7 mouse cellular contexts compared by ENCODE assay signal in genomic region chr4:141559898-141560263, GRCm38 (mm10). TPM values are rescaled to one million over a fixed set of nuclear protein-coding genes. Genes with fewer than 3 reads are reported as not detected.
A peak's percentile ranks its signal among the peaks of the same experiment; 100 is the strongest.
DNase-seq lines count a peak whose midpoint lies in the region; ATAC-seq and TF ChIP-seq lines count a peak whose summit lies in the region.

No protein-coding gene starts in this region.

- peak overlapping the region; percentile 41 for H3K9ac ChIP-seq in intestine, postnatal 0 days (ENCODE audit: low read depth, low read length)
- peak overlapping the region; percentile 63 for H3K9ac ChIP-seq in limb, embryonic 13.5 days
- H3K9ac ChIP-seq in midbrain, embryonic 13.5 days (replicated peaks), result peak overlapping the region; percentile 66

- H3K4me3 ChIP-seq in intestine, postnatal 0 days (ENCODE audit: low read depth, low read length), result peak overlapping the region; percentile 30
- peak overlapping the region; percentile 49 for H3K4me3 ChIP-seq in limb, embryonic 13.5 days
- peak overlapping the region; percentile 43 for H3K4me3 ChIP-seq in midbrain, embryonic 13.5 days (replicated peaks)

- H3K27me3 ChIP-seq in intestine, postnatal 0 days (replicated peaks; ENCODE audit: control insufficient read depth, insufficient read depth, low read length), result no peaks in the 10 kb centered on the region
- no peaks in the 10 kb centered on the region for H3K27me3 ChIP-seq in limb, embryonic 13.5 days
- 0 out of 2 replicates have a peak, but pooled peaks cover 3% of the 10 kb centered on the region for H3K27me3 ChIP-seq in midbrain, embryonic 13.5 days

- DNase-seq in adrenal gland, adult 2 months, result peak; percentile 88
- DNase-seq in embryo, embryonic 11 days, result peak; percentile 89
- peak; percentile 66 to 84 for DNase-seq in spleen, adult 18-20 months

- peak; percentile 98 for TF ChIP-seq CTCF in intestine, postnatal 0 days (IDR thresholded peaks at IDR 0.05; ENCODE audit: low read depth)

- H3K27ac ChIP-seq in intestine, postnatal 0 days (ENCODE audit: low read depth, low read length), result peak overlapping the region; percentile 98
- H3K27ac ChIP-seq in limb, embryonic 13.5 days, result peak overlapping the region; percentile 86
- peak overlapping the region; percentile 90 for H3K27ac ChIP-seq in midbrain, embryonic 13.5 days

- no peaks in the 10 kb centered on the region for H3K36me3 ChIP-seq in intestine, postnatal 0 days (ENCODE audit: control insufficient read depth, insufficient read depth)
- no peaks in the 10 kb centered on the region for H3K36me3 ChIP-seq in limb, embryonic 13.5 days
- no peaks in the 10 kb centered on the region for H3K36me3 ChIP-seq in midbrain, embryonic 13.5 days

- WGBS in intestine, postnatal 0 days, result 1% methylated on average over 9 of the region's 9 CpGs
- WGBS in limb, embryonic 13.5 days, result under 1% methylated on average over 9 of the region's 9 CpGs
- 1% methylated on average over 9 of the region's 9 CpGs for WGBS in midbrain, embryonic 13.5 days

- no peaks in the 10 kb centered on the region for H3K9me3 ChIP-seq in intestine, postnatal 0 days (ENCODE audit: control insufficient read depth)
- H3K9me3 ChIP-seq in limb, embryonic 13.5 days, result no peaks in the 10 kb centered on the region
- H3K9me3 ChIP-seq in midbrain, embryonic 13.5 days, result no peaks in the 10 kb centered on the region

- H3K4me2 ChIP-seq in intestine, postnatal 0 days (replicated peaks; ENCODE audit: low read depth), result peak overlapping the region; percentile 80
- H3K4me2 ChIP-seq in limb, embryonic 13.5 days (replicated peaks), result peak overlapping the region; percentile 89
- H3K4me2 ChIP-seq in midbrain, embryonic 13.5 days (replicated peaks), result peak overlapping the region; percentile 77

- no peaks in the 10 kb centered on the region for H3K4me1 ChIP-seq in intestine, postnatal 0 days (replicated peaks; ENCODE audit: control insufficient read depth, insufficient read depth, low read length)
- peaks cover 14% of the 10 kb centered on the region for H3K4me1 ChIP-seq in limb, embryonic 13.5 days
- peaks cover 19% of the 10 kb centered on the region for H3K4me1 ChIP-seq in midbrain, embryonic 13.5 days (replicated peaks)

- peak; percentile 62 for ATAC-seq in granulocyte monocyte progenitor cell, adult 5-6 weeks (replicated peaks; ENCODE audit: poor library complexity, severe bottlenecking)
- peak; percentile 43 for ATAC-seq in intestine, postnatal 0 days
- peak; percentile 57; the same call in 1 of the 2 replicates for ATAC-seq in limb, embryonic 13.5 days (ENCODE audit: low FRiP score, low read depth)
- ATAC-seq in midbrain, embryonic 13.5 days, result peak; percentile 57; the same call in 1 of the 2 replicates

RNA-seq across cellular contexts. Expression of gene Spen, which starts 21.5 kb away (rescaled TPM):
- 10 to 100 TPM; 37.8 to 55.3 TPM for total RNA-seq in adrenal gland, adult 2 months (2021)
- 63.9 and 76.4 TPM in 2 replicates for polyA plus RNA-seq in adrenal gland, adult 2 months (2012; rRNA removed)
- 37.8 TPM in 2 replicates for total RNA-seq in granulocyte monocyte progenitor cell, adult 5-6 weeks (2014; fragmentation: Nextera tagmentation)
- total RNA-seq in granulocyte monocyte progenitor cell, adult 5-6 weeks (2017), result 21.4 and 25.5 TPM in 2 replicates
- 3.2 and 4.0 TPM in 2 replicates for polyA plus RNA-seq in intestine, postnatal 0 days (2015; fragmentation: Nextera tagmentation; extraction: Ambion mirVana)
- polyA plus RNA-seq in limb, embryonic 13.5 days (2015; fragmentation: Nextera tagmentation; extraction: Ambion mirVana), result 10.8 and 11.5 TPM in 2 replicates
- 18.3 and 20.5 TPM in 2 replicates for polyA plus RNA-seq in midbrain, embryonic 13.5 days (2015; fragmentation: Nextera tagmentation; extraction: Ambion mirVana)

RNA-seq across cellular contexts. Expression of gene Fblim1, which starts 46.0 kb away (rescaled TPM):
- 10 to 100 TPM in 1 of 2 experiments, 1 to 10 TPM in 1; 9.0 to 23.0 TPM for total RNA-seq in adrenal gland, adult 2 months (2021)
- polyA plus RNA-seq in adrenal gland, adult 2 months (2012; rRNA removed), result 10.4 and 12.8 TPM in 2 replicates
- 0.11 and 0.36 TPM in 2 replicates for total RNA-seq in granulocyte monocyte progenitor cell, adult 5-6 weeks (2014; fragmentation: Nextera tagmentation)
- total RNA-seq in granulocyte monocyte progenitor cell, adult 5-6 weeks (2017), result not detected in 2 replicates
- 52.8 and 59.2 TPM in 2 replicates for polyA plus RNA-seq in intestine, postnatal 0 days (2015; fragmentation: Nextera tagmentation; extraction: Ambion mirVana)
- 62.4 and 67.7 TPM in 2 replicates for polyA plus RNA-seq in limb, embryonic 13.5 days (2015; fragmentation: Nextera tagmentation; extraction: Ambion mirVana)
- polyA plus RNA-seq in midbrain, embryonic 13.5 days (2015; fragmentation: Nextera tagmentation; extraction: Ambion mirVana), result 24.0 and 24.7 TPM in 2 replicates

RNA-seq across cellular contexts. Expression of gene Tmem82, which starts 58.6 kb away (rescaled TPM):
- 1 to 10 TPM in 1 of 2 experiments, under 1 TPM in 1; 0.93 to 1.6 TPM for total RNA-seq in adrenal gland, adult 2 months (2021)
- polyA plus RNA-seq in adrenal gland, adult 2 months (2012; rRNA removed), result 2.8 TPM in 2 replicates
- total RNA-seq in granulocyte monocyte progenitor cell, adult 5-6 weeks (2014; fragmentation: Nextera tagmentation), result 1.7 and 3.8 TPM in 2 replicates
- 0.72 TPM in 1 of 2 replicates, not detected in the other for total RNA-seq in granulocyte monocyte progenitor cell, adult 5-6 weeks (2017)
- polyA plus RNA-seq in intestine, postnatal 0 days (2015; fragmentation: Nextera tagmentation; extraction: Ambion mirVana), result 42.0 and 45.7 TPM in 2 replicates
- polyA plus RNA-seq in limb, embryonic 13.5 days (2015; fragmentation: Nextera tagmentation; extraction: Ambion mirVana), result 0.38 and 0.66 TPM in 2 replicates
- polyA plus RNA-seq in midbrain, embryonic 13.5 days (2015; fragmentation: Nextera tagmentation; extraction: Ambion mirVana), result 0.10 and 0.27 TPM in 2 replicates

Comparison
In these comparisons a context has a peak if more than half of its experiments do, and no peak if none do; other contexts are left out.
1. Peak in every context shown above with its lines: DNase-seq, ATAC-seq, H3K4me3 ChIP-seq and H3K27ac ChIP-seq.
2. RNA of gene Tmem82, which starts 58.6 kb away (polyA plus RNA-seq): 42.0 to 45.7 TPM in intestine, postnatal 0 days; 2.8 TPM in adrenal gland, adult 2 months, 0.38 to 0.66 TPM in limb, embryonic 13.5 days and 0.10 to 0.27 TPM in midbrain, embryonic 13.5 days; every median in the first group is over 10 times any median in the second.